In genomic region chr13:60207135-60207601, GRCm38 (mm10) we compare ENCODE assay signal across 15 mouse cellular contexts.
"Had no signal": no experiment of that assay in that cellular context is flagged by ENCODE, and none has a peak within 500 bp of the region (broad histone marks: within the 10 kb centered on the region; RNA-seq: fewer than 3 reads in every experiment).

No protein-coding gene starts in this region.

- H3K27ac ChIP-seq: kidney, postnatal 0 days; limb, embryonic 15.5 days; liver, embryonic 13.5 days; midbrain, embryonic 10.5 days; stomach, embryonic 15.5 days had no signal

- H3K27me3 ChIP-seq: limb, embryonic 15.5 days; liver, embryonic 13.5 days; stomach, embryonic 15.5 days had no signal

- H3K9ac ChIP-seq: limb, embryonic 15.5 days; liver, embryonic 13.5 days; stomach, embryonic 15.5 days had no signal

- H3K9me3 ChIP-seq: stomach, embryonic 15.5 days had no signal

- H3K4me2 ChIP-seq: limb, embryonic 15.5 days; liver, embryonic 13.5 days; stomach, embryonic 15.5 days had no signal

- DNase-seq: kidney, adult 9 months; kidney, postnatal 36 days; layer of hippocampus, adult 9-11 months; layer of hippocampus, postnatal 36 days; liver, embryonic 13.5 days; lung, adult 18-20 months; lung, postnatal 4 days; right cerebral cortex, adult 18-20 months; spleen, adult 18-20 months; thymus, postnatal 36 days had no signal

- H3K4me3 ChIP-seq: limb, embryonic 15.5 days; liver, embryonic 13.5 days; midbrain, embryonic 10.5 days; stomach, embryonic 15.5 days had no signal

- ATAC-seq: midbrain, embryonic 16.5 days had no signal

- H3K4me1 ChIP-seq: limb, embryonic 15.5 days; liver, embryonic 13.5 days; midbrain, embryonic 10.5 days; stomach, embryonic 15.5 days had no signal

- H3K36me3 ChIP-seq: limb, embryonic 15.5 days; liver, embryonic 13.5 days; midbrain, embryonic 10.5 days; stomach, embryonic 15.5 days had no signal
